Mouse (Mus musculus) spleen, adult 2 months (tissue): ENCODE data around the gene Slc27a5.

ENCODE experiments used
- CTCF ChIP-seq: fragments of 200-500 bp; IDR thresholded peaks from 2 replicates; pipeline ENCODE4 v1.5.1; 2011; ENCODE audit warnings: mild to moderate bottlenecking, inconsistent platforms; ENCODE audit not compliant: insufficient read depth, insufficient read length, insufficient replicate concordance; ENCODE audit errors: extremely low read depth
- POLR2A ChIP-seq: fragments of 200-500 bp; IDR thresholded peaks from 2 replicates; pipeline ENCODE4 v1.6.1; 2011; ENCODE audit warnings: low read depth, low read length, inconsistent platforms

- TF ChIP-seq CTCF (no peak), POLR2A (no peak)
These were observed 26.8 kb upstream of the Slc27a5 start for GRCm38 (mm10) chr7:13024805-13025204.
